Mouse (Mus musculus) hindbrain, embryonic 16.5 days (tissue): ENCODE results near the gene Cox15. TPM values are rescaled to one million over a fixed set of nuclear protein-coding genes. Genes with fewer than 3 reads are reported as not detected.

Source experiments
- ATAC-seq: fragments of 200-750 bp; cut with Nextera tagmentation; 2 replicates; pipeline ENCODE4 v1.8.0; 2017; ENCODE audit warnings: moderate TSS enrichment, moderate library complexity
- H3K27ac ChIP-seq: fragments of 300-500 bp; sonication (generic); 2 replicates; pipeline ENCODE4 v1.5.1; 2014; ENCODE audit warnings: low read depth, mild to moderate bottlenecking, control low read depth, low read length, moderate library complexity
- H3K27me3 ChIP-seq: fragments of 300-500 bp; sonication (generic); replicated peaks from 2 replicates; pipeline ENCODE4 v1.6.1; 2014; ENCODE audit warnings: low read length; ENCODE audit not compliant: control insufficient read depth, insufficient read depth
- H3K36me3 ChIP-seq: fragments of 300-500 bp; sonication (generic); 2 replicates; pipeline ENCODE4 v1.6.1; 2014; ENCODE audit warnings: mild to moderate bottlenecking, low read length, moderate library complexity, mixed read lengths; ENCODE audit not compliant: control insufficient read depth, insufficient read depth
- H3K4me1 ChIP-seq: fragments of 300-500 bp; sonication (generic); 2 replicates; pipeline ENCODE4 v1.6.1; 2014; ENCODE audit warnings: low read depth, low read length; ENCODE audit not compliant: control insufficient read depth, insufficient read depth
- H3K4me2 ChIP-seq: fragments of 300-500 bp; sonication (generic); 2 replicates; pipeline ENCODE4 v1.6.1; 2014; ENCODE audit warnings: mild to moderate bottlenecking, low read length, control low read depth, moderate library complexity
- H3K4me3 ChIP-seq: fragments of 300-500 bp; sonication (generic); 2 replicates; pipeline ENCODE4 v1.5.1; 2014; ENCODE audit warnings: mild to moderate bottlenecking, low read length, control low read depth, moderate library complexity
- H3K9ac ChIP-seq: fragments of 300-500 bp; sonication (generic); 2 replicates; pipeline ENCODE4 v1.6.1; 2014; ENCODE audit warnings: low read depth, mild to moderate bottlenecking, control low read depth, low read length, moderate library complexity
- H3K9me3 ChIP-seq: fragments of 300-500 bp; sonication (generic); 2 replicates; pipeline ENCODE4 v1.6.1; 2014; ENCODE audit warnings: mild to moderate bottlenecking, low read length, moderate library complexity; ENCODE audit not compliant: control insufficient read depth
- WGBS: fragments of 180-500 bp; shearing (Covaris S2); extraction: QIAGEN DNeasy Blood & Tissue Kit; methylation state at CpG from one replicate; pipeline ENCODE4 v1.1.7; 2014; 5-methylcytosine and 5-hydroxymethylcytosine counted together
- polyA plus RNA-seq: library from polyadenylated mRNA; unstranded; fragments of >200 nt; fragmentation: Nextera tagmentation; extraction: Ambion mirVana; gene quantifications from 2 replicates; pipeline ENCODE4 v1.2.1, GENCODE M21; 2015

The Cox15 gene
- polyA plus RNA-seq, 1 experiment from 2014 or later = 13.2 TPM

DNA sequence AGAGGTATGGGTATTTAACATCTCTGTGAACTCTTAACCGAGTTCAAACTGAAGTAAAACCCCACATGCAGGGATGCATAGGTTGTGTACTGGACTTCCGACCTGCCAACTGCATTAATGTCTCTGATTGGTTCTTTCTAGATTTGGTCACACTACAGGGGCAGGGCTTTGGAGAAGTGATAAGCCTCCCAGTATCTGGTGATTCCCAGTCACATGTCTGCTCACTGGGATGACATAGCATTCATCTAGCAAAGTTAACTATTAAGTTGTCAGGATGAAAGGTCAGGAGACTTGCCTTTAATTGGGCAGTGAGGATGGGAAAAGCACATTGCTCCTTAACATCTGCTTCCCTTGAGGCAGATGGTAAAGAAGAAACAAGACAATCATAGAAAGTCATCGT is 29.2 kb upstream of the Cox15 start, which contains the start of gene Abcc2:
Gene Abcc2, plus strand, starts transcription at position 213 of the 400 bp plus-strand sequence.
- Histone ChIP-seq H3K36me3 (no peaks in the 10 kb centered on the region), H3K4me3 (no peak within 1 kb of the TSS), H3K27me3 (no peaks in the 10 kb centered on the region), H3K9ac (no peak within 1 kb of the TSS), H3K9me3 (no peaks in the 10 kb centered on the region), H3K4me1 (no peaks in the 10 kb centered on the region), H3K4me2 (no peak within 1 kb of the TSS), H3K27ac (no peak within 1 kb of the TSS)
- WGBS = 82% methylated on average over 3 of the region's 3 CpGs
- no peak for ATAC-seq

DNA sequence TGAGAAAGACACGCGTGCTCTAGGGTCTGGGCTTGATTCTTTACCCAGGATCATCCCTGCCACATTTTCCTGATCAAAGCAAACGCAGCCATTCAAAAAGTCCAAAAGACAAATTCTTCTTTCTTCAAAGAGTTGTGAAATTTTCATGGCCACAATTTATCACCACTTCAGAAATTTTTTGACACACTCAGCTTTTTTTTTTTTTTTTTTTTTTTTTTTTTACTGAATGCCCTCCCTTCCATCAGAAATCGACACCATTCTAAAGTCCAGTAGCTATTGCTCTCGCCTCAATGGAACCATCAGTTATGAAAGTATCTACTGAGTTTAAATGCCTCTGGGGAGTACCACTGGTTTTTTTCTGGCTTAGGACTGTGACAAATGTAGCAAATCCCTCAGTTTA is 27.6 kb upstream of the Cox15 start:
- Histone ChIP-seq H3K27me3 (no peaks in the 10 kb centered on the region), H3K36me3 (no peaks in the 10 kb centered on the region), H3K4me2 (no peak overlapping the region), H3K9me3 (no peaks in the 10 kb centered on the region), H3K4me1 (no peaks in the 10 kb centered on the region), H3K4me3 (no peak overlapping the region), H3K27ac (no peak overlapping the region), H3K9ac (no peak overlapping the region)
- ATAC-seq = no peak
- WGBS = 88% methylated on average over 5 of the region's 5 CpGs

DNA sequence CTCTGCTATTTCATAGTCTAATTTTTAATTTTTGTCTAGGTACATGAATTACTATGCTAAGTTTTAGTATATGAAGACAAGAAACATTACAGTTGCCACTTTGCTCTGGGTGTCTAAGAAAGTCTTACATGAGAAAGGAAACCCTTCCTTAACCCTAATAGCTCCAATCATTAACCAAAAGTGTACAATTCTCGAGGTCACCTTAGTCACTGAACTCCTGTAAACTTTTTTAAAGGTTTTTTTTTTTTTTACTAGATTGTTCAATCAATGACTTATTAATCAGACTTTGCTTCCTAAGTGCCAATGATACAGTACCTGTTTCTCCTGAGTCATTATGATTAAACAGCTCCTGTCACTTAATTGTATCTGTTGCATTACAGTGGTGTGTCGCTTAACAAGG is 24.5 kb upstream of the Cox15 start:
- Histone ChIP-seq H3K27ac (no peak overlapping the region), H3K9me3 (no peaks in the 10 kb centered on the region), H3K4me2 (no peak overlapping the region), H3K27me3 (no peaks in the 10 kb centered on the region), H3K4me1 (no peaks in the 10 kb centered on the region), H3K9ac (no peak overlapping the region), H3K4me3 (no peak overlapping the region), H3K36me3 (no peaks in the 10 kb centered on the region)
- 77% methylated on average over 2 of the region's 2 CpGs for WGBS
- ATAC-seq = no peak

DNA sequence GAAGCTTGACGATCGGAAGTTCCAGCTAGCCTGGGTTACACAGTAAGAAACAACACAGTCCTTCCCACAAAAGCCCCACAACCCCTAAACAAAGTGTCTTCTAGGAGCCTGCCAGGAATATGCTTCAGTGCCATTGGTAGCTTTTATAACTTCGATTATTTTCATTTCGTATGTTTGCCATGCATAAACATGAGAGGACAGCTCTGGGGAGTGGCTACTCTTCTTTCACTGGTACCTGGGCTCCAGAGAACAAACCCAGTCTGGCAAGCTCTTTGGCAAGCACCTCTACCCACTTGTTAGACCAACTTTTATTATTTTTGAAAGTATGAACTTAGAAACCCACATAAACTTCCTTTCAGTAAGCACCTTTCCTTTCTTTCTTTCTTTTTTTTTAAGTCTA is 23.8 kb upstream of the Cox15 start:
- no peaks in the 10 kb centered on the region for H3K36me3 ChIP-seq
- H3K4me1 ChIP-seq = no peaks in the 10 kb centered on the region
- WGBS = 81% methylated on average over 4 of the region's 4 CpGs
- H3K27ac ChIP-seq = no peak overlapping the region
- H3K27me3 ChIP-seq = no peaks in the 10 kb centered on the region
- H3K9ac ChIP-seq = no peak overlapping the region
- no peaks in the 10 kb centered on the region for H3K9me3 ChIP-seq
- H3K4me2 ChIP-seq = no peak overlapping the region
- H3K4me3 ChIP-seq = no peak overlapping the region
- no peak for ATAC-seq

DNA sequence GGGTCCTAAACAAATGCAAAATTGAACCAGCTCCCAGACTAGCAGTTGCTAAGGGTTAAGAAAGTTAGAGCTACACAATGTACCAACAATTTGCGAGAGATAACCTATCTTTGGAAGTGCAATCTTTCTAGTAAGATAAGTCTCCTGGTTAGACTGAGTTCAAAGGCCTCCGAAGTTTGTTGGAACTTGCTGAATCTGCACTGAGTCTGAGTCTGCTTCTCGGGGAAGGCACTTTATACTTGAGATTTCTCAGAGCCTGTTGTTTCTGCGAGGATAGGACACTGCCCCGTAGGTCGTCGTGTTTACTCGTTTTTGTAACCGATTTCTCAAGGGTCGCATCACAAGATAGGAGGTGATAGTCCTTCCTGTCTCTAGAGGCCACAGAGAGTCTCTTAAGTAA is 22.6 kb upstream of the Cox15 start:
- H3K4me3 ChIP-seq = no peak overlapping the region
- H3K36me3 ChIP-seq = no peaks in the 10 kb centered on the region
- H3K27ac ChIP-seq = no peak overlapping the region
- H3K9ac ChIP-seq = no peak overlapping the region
- no peak for ATAC-seq
- WGBS = 79% methylated on average over 10 of the region's 10 CpGs
- no peaks in the 10 kb centered on the region for H3K27me3 ChIP-seq
- no peaks in the 10 kb centered on the region for H3K9me3 ChIP-seq
- H3K4me1 ChIP-seq = no peaks in the 10 kb centered on the region
- H3K4me2 ChIP-seq = no peak overlapping the region

DNA sequence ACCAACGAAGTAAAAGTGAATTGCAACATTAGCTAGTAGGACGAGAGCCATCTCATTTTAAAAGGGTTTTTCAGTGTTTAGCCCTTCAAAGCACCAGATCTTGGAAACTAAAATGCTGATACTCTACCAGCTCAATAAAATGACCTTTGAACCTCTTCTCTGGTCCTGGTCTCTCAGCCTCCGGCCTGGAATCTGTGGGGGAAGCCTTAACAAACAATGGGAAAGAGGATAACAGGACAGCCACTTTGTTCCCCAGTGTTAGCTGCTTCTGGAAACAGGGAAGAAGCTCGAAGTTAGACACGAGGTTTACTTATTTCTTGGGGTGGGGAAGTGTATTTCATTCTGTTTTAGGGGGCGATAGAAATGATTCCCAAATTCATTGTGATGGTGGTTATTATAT is 19.5 kb upstream of the Cox15 start:
- Histone ChIP-seq H3K9ac (no peak overlapping the region), H3K36me3 (peaks cover 4% of the 10 kb centered on the region; the same call in 1 of the 2 replicates), H3K27me3 (no peaks in the 10 kb centered on the region), H3K27ac (no peak overlapping the region), H3K4me3 (no peak overlapping the region), H3K4me1 (no peaks in the 10 kb centered on the region), H3K4me2 (no peak overlapping the region), H3K9me3 (no peaks in the 10 kb centered on the region)
- 47% methylated on average over 6 of the region's 6 CpGs for WGBS
- ATAC-seq = no peak

DNA sequence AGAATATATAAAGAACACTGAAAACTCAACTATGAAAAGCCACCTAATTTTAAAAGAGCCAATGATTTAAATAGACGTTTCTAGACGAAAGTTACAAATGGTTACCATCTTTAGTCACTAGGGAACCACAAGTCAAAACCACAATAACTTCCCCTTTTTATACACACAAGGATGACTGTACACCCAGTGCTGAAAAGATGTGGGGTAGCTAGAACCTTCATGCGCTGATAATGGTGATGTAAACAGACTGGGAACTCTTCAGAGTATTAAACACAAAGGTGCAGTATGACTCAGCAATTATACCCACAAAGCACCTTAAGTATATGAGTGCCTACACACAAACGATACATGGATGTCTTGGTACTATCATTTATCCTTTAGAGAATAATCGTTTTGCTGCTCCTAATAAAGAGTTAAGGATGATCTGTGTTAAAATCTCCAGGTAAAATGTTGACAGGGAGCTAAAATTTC is 18.7 kb upstream of the Cox15 start:
- Histone ChIP-seq H3K36me3 (peaks cover 4% of the 10 kb centered on the region; the same call in 1 of the 2 replicates), H3K4me3 (no peak overlapping the region), H3K9ac (no peak overlapping the region), H3K4me2 (no peak overlapping the region), H3K27ac (no peak overlapping the region), H3K27me3 (no peaks in the 10 kb centered on the region), H3K4me1 (no peaks in the 10 kb centered on the region), H3K9me3 (no peaks in the 10 kb centered on the region)
- 91% methylated on average over 5 of the region's 5 CpGs for WGBS
- ATAC-seq = no peak

DNA sequence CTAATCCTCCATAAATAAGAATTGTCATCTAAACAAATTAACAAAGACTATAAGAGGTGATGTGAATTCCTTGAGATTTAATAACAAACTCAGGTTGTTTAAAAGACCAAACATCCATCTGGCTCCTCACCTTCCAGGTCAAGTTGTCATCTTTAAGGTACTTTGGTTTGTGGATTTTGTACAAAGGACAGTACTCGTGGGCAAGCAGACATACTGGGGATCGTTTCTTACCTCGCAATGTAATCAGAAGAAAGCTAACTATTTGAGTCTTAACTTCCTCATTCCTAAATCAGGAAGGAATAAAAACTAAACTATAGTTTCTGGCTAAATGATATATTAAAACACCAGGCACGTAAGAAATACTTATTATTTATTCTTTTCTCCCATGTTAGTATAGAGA is 17.8 kb upstream of the Cox15 start:
- H3K36me3 ChIP-seq = peaks cover 4% of the 10 kb centered on the region; the same call in 1 of the 2 replicates
- H3K27me3 ChIP-seq = no peaks in the 10 kb centered on the region
- no peak overlapping the region for H3K4me3 ChIP-seq
- H3K9me3 ChIP-seq = no peaks in the 10 kb centered on the region
- H3K9ac ChIP-seq = no peak overlapping the region
- no peaks in the 10 kb centered on the region for H3K4me1 ChIP-seq
- no peak for ATAC-seq
- no peak overlapping the region for H3K27ac ChIP-seq
- WGBS = 93% methylated on average over 4 of the region's 4 CpGs
- no peak overlapping the region for H3K4me2 ChIP-seq

DNA sequence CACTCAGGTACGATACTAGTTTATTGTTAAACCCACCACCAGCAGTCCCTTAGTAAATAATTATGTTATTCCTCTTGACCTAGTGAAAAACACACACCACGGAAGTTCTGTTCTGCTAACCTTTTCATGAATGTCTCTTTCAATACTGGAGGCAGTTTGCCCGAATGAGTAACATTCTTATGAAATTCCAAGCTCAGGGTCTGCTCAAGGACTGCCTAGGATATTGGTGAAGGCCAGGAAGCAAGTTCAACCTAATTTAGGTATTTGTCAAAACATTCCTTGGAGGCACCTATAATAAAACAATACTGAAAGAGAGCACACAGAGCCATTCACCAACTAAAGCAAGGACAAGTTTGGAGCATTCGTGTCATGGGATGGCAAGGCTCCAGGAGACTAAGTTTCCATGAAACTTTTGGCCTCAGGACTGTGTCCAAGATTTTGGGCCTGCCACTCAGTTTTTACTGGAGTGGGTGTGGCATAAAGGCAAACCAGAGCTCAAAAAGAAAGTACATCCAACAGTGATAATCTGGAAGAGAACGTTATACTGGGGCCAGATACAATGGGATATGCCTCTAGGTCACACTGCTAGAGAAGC is 16.7 kb upstream of the Cox15 start:
- Histone ChIP-seq H3K9ac (no peak overlapping the region), H3K27me3 (no peaks in the 10 kb centered on the region), H3K4me1 (no peaks in the 10 kb centered on the region), H3K4me2 (no peak overlapping the region), H3K27ac (no peak overlapping the region), H3K4me3 (no peak overlapping the region), H3K9me3 (no peaks in the 10 kb centered on the region), H3K36me3 (peaks cover 4% of the 10 kb centered on the region; the same call in 1 of the 2 replicates)
- ATAC-seq = no peak
- 85% methylated on average over 5 of the region's 5 CpGs for WGBS
